Mouse (Mus musculus): ENCODE results near the gene Kif3b. TPM values are rescaled to one million over a fixed set of nuclear protein-coding genes. Genes with fewer than 3 reads are reported as not detected.

Gene Kif3b
- polyA plus RNA-seq, 1 experiment: 15.7 TPM

DNA sequence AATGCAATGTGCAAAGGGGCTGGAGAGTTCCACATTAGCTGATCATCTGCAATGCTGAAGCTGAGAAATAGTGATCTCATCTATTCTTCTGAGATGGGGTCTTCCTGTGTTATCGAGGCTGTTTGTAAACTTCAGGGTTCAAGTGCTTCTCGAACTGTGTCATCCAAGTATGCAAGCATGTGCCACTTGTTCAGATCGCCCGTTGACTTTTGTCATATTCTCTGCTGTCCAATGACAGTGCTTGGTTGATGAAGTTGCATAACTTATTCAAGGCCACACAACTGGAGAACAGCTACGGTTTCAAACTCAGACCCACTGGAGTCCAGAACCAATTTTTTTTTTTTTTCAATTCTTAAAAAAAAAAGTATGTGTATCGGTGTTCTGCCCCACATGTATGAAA lies 51.0 kb downstream of the Kif3b start:
- Histone ChIP-seq H3K4me3 (ENCODE audit: control insufficient read depth, insufficient read depth, low read length) (no peak overlapping the region), H3K36me3 (ENCODE audit: control insufficient read depth, insufficient read depth, low read length) (no peaks in the 10 kb centered on the region), H3K27me3 (ENCODE audit: control insufficient read depth, insufficient read depth, low read length) (no peaks in the 10 kb centered on the region), H3K4me1 (replicated peaks; ENCODE audit: control insufficient read depth, insufficient read depth, low read length) (peaks cover 16% of the 10 kb centered on the region), H3K27ac (ENCODE audit: control insufficient read depth, insufficient read depth, low read length) (no peak overlapping the region)
- 95% methylated on average over 6 of the region's 6 CpGs for WGBS
- no peak for DNase-seq
- TF ChIP-seq CTCF (IDR thresholded peaks at IDR 0.05; ENCODE audit: borderline replicate concordance, control insufficient read depth, extremely low read depth, insufficient read depth, low read length, poor library complexity): no peak
- no peak for TF ChIP-seq POLR2A (IDR thresholded peaks at IDR 0.05; ENCODE audit: control insufficient read depth, extremely low read depth, insufficient read depth, low read length, poor library complexity)

- Histone ChIP-seq H3K27me3 (ENCODE audit: control insufficient read depth, insufficient read depth, low read length) (no peaks in the 10 kb centered on the region), H3K36me3 (ENCODE audit: control insufficient read depth, insufficient read depth, low read length) (no peaks in the 10 kb centered on the region), H3K4me1 (replicated peaks; ENCODE audit: control insufficient read depth, insufficient read depth, low read length) (peaks cover 12% of the 10 kb centered on the region), H3K4me3 (ENCODE audit: control insufficient read depth, insufficient read depth, low read length) (no peak overlapping the region), H3K27ac (ENCODE audit: control insufficient read depth, insufficient read depth, low read length) (no peak overlapping the region)
- WGBS: 92% methylated on average over 3 of the region's 3 CpGs
- no peak for DNase-seq
- TF ChIP-seq POLR2A (IDR thresholded peaks at IDR 0.05; ENCODE audit: control insufficient read depth, extremely low read depth, insufficient read depth, low read length, poor library complexity) (no peak), CTCF (IDR thresholded peaks at IDR 0.05; ENCODE audit: borderline replicate concordance, control insufficient read depth, extremely low read depth, insufficient read depth, low read length, poor library complexity) (no peak)
Measured at GRCm38 (mm10) chr2:153342602-153343001, 51.4 kb downstream of the Kif3b start.

DNA sequence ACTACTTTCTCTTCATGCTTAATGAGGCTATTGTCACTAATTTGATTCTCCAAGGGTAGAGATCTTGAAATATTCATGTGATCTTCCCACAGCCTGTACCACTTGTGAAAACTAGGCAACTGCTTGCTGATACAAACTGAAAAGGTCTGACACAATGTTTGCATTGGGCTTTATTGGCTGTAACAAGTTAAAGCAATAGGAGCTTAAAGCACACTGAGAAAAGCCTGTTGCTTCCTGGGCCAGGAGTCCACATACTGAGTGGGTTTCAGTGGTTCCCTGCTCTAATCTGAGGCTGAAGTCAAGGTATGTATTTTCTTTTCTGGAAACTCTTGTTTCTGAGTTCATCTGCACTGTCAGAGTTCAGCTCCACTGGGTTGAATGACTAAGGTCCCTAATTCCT lies 52.0 kb downstream of the Kif3b start:
- Histone ChIP-seq H3K36me3 (ENCODE audit: control insufficient read depth, insufficient read depth, low read length) (no peaks in the 10 kb centered on the region), H3K4me3 (ENCODE audit: control insufficient read depth, insufficient read depth, low read length) (no peak overlapping the region), H3K27ac (ENCODE audit: control insufficient read depth, insufficient read depth, low read length) (no peak overlapping the region), H3K4me1 (replicated peaks; ENCODE audit: control insufficient read depth, insufficient read depth, low read length) (peaks cover 7% of the 10 kb centered on the region), H3K27me3 (ENCODE audit: control insufficient read depth, insufficient read depth, low read length) (no peaks in the 10 kb centered on the region)
- TF ChIP-seq CTCF (IDR thresholded peaks at IDR 0.05; ENCODE audit: borderline replicate concordance, control insufficient read depth, extremely low read depth, insufficient read depth, low read length, poor library complexity) (no peak), POLR2A (IDR thresholded peaks at IDR 0.05; ENCODE audit: control insufficient read depth, extremely low read depth, insufficient read depth, low read length, poor library complexity) (no peak)
- no peak for DNase-seq

- no peak for DNase-seq
- no peaks in the 10 kb centered on the region for H3K27me3 ChIP-seq (ENCODE audit: control insufficient read depth, insufficient read depth, low read length)
- no peaks in the 10 kb centered on the region for H3K36me3 ChIP-seq (ENCODE audit: control insufficient read depth, insufficient read depth, low read length)
- no peak for TF ChIP-seq CTCF (IDR thresholded peaks at IDR 0.05; ENCODE audit: borderline replicate concordance, control insufficient read depth, extremely low read depth, insufficient read depth, low read length, poor library complexity)
- no peak for TF ChIP-seq POLR2A (IDR thresholded peaks at IDR 0.05; ENCODE audit: control insufficient read depth, extremely low read depth, insufficient read depth, low read length, poor library complexity)
- H3K4me3 ChIP-seq (ENCODE audit: control insufficient read depth, insufficient read depth, low read length): peak overlapping the region; percentile 86
- peaks cover 2% of the 10 kb centered on the region for H3K4me1 ChIP-seq (replicated peaks; ENCODE audit: control insufficient read depth, insufficient read depth, low read length)
- peak overlapping the region; percentile 55; the same call in 1 of the 2 replicates for H3K27ac ChIP-seq (ENCODE audit: control insufficient read depth, insufficient read depth, low read length)
- 1% methylated on average over 11 of the region's 11 CpGs for WGBS
Measured at GRCm38 (mm10) chr2:153345071-153345453, 53.8 kb downstream of the Kif3b start.

DNA sequence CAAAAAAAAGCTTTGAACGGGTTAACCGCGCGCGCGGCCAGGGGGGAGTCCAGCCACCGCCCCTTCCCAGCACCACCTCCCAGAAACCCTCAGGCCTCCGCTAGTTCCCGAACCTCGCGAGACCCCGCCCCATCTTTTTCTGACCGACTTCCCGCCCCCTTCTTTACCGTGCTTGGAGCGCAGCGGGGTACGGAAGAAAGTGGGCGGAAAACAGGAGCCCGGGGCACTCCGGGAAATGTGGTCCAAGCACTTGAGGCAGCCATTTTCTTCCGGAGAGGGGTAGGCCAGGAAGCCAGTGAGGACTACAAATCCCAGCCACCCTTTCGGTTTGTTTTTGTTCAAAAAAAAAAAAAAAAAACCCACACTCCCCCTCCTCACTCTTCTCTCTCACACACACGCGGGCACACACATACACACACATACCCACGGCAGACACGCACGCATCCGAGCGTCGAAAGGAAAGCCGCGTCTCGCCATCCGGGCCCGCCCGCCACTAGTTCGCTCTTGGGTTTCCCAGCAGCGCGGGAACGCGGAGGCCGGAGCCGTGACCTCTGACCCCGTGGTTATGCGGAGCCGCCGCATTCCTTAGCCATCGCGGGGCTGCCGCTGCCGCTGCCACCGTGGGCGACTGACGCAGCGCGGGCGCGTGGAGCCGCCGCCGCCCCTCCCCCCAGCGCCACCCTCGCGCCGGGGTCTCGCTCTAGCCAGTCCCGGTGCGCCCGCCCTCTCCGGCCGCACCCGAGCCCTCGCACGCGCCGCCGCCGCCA lies 54.4 kb downstream of the Kif3b start, which contains the start of gene Asxl1:
Gene Asxl1 (plus strand): TSS at position 376 of the 767 bp plus-strand sequence.
- Histone ChIP-seq H3K4me1 (replicated peaks; ENCODE audit: control insufficient read depth, insufficient read depth, low read length) (peaks cover 2% of the 10 kb centered on the region), H3K4me3 (ENCODE audit: control insufficient read depth, insufficient read depth, low read length) (peak within 1 kb of the TSS; percentile 97), H3K27me3 (ENCODE audit: control insufficient read depth, insufficient read depth, low read length) (no peaks in the 10 kb centered on the region), H3K27ac (ENCODE audit: control insufficient read depth, insufficient read depth, low read length) (peak within 1 kb of the TSS; percentile 87), H3K36me3 (ENCODE audit: control insufficient read depth, insufficient read depth, low read length) (no peaks in the 10 kb centered on the region)
- WGBS: under 1% methylated on average over 79 of the region's 79 CpGs
- TF ChIP-seq POLR2A (IDR thresholded peaks at IDR 0.05; ENCODE audit: control insufficient read depth, extremely low read depth, insufficient read depth, low read length, poor library complexity): peak; percentile 61
- TF ChIP-seq CTCF (IDR thresholded peaks at IDR 0.05; ENCODE audit: borderline replicate concordance, control insufficient read depth, extremely low read depth, insufficient read depth, low read length, poor library complexity): 0 out of 2 replicates have a peak, but pooled peaks have one; percentile 9
- DNase-seq: peak; percentile 96

- Histone ChIP-seq H3K36me3 (ENCODE audit: control insufficient read depth, insufficient read depth, low read length) (no peaks in the 10 kb centered on the region), H3K27me3 (ENCODE audit: control insufficient read depth, insufficient read depth, low read length) (no peaks in the 10 kb centered on the region), H3K4me1 (replicated peaks; ENCODE audit: control insufficient read depth, insufficient read depth, low read length) (peaks cover 2% of the 10 kb centered on the region), H3K4me3 (ENCODE audit: control insufficient read depth, insufficient read depth, low read length) (peak overlapping the region; percentile 97), H3K27ac (ENCODE audit: control insufficient read depth, insufficient read depth, low read length) (peak overlapping the region; percentile 87)
- WGBS: 1% methylated on average over 65 of the region's 76 CpGs
- no peak for TF ChIP-seq POLR2A (IDR thresholded peaks at IDR 0.05; ENCODE audit: control insufficient read depth, extremely low read depth, insufficient read depth, low read length, poor library complexity)
- no peak for TF ChIP-seq CTCF (IDR thresholded peaks at IDR 0.05; ENCODE audit: borderline replicate concordance, control insufficient read depth, extremely low read depth, insufficient read depth, low read length, poor library complexity)
- DNase-seq: peak; percentile 68
Measured at GRCm38 (mm10) chr2:153346221-153347182, 55.3 kb downstream of the Kif3b start.
